Mouse (Mus musculus): ENCODE measurements at regions not wholly inside any gene's neighbourhood (a gene's known extent, or its start where the extent isn't known, plus 50 kb on each side); places are given as distances from the start of the nearest gene placed in this dataset.

DNA sequence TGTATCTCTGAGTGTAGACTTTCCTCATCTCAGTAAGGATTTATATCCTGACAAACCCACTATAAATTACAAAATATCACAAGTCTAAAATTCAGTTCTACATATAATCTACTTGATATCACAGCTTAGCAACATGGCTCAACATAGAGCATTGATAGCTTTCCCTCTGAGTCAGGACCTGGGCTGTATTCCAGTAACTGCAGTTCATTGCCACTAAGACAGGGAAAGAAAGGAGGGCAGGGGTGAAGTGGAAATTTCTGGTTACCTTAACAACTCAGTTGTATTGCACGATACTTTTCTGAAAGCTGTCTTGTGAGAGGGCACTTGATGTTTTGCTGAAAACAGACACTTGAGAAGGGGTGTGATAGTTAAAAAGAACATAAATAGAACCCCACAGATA, 635.0 kb downstream of the Utrn start:
- no peak for DNase-seq (ENCODE audit: low spot score)

DNA sequence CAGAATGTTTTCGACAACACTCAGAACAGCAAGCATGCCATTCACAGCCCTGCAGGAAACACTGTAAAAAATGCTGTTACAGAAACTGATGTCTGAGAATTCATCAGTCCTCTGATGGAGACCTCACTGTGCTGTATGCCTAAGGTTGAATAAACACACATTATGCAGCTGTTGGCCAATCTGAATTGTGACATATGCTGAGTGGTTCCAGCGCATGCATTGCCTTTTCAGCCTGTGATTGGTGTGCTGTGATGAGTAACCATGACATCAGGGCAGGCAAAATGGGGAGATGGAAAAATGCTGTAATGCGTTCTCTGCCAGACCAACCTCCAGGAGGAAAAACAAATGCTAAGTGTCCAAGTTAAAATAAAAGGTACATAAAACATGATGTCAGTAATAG, 620.3 kb downstream of the Utrn start:
- DNase-seq (ENCODE audit: low spot score) = no peak

DNA sequence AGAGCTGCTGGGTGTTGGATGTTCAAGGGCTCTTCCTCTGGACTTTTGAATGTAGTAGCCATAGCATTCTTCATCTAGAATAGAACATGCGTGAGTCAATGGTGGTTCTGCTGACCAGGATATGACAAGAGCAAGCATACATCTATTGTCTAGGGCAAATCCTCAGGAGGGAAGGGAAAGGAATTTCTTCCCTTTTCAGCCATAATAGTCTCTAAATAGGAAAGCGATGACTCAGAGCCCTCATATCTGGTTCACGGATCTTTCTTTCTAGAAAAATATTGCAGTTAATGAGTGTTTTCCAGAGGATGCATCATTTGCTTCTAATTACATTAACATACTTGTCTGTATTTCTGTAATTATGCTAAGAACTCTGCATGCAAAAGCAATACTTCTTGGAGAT, 615.9 kb downstream of the Utrn start:
- no peak for DNase-seq (ENCODE audit: low spot score)

DNA sequence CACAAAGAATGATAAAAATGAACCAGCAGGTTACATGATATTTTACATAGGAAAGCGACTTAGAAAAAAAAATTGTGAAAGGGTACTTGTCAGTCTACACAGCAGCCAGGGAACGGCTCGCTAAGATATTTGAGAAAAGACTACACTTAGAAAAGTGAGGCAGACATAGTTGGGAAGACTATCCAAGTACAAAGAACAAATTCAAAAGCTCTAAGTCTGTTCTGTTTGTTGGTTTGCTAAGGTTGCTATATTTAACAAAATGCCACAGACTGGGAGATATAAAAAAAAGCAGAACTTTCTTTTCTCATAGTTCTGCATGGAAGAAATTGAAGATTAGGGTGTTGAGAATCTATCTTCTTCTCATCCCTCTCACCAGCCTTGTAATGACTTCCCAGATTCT, 583.5 kb downstream of the Utrn start:
- no peak for DNase-seq (ENCODE audit: low spot score)

DNA sequence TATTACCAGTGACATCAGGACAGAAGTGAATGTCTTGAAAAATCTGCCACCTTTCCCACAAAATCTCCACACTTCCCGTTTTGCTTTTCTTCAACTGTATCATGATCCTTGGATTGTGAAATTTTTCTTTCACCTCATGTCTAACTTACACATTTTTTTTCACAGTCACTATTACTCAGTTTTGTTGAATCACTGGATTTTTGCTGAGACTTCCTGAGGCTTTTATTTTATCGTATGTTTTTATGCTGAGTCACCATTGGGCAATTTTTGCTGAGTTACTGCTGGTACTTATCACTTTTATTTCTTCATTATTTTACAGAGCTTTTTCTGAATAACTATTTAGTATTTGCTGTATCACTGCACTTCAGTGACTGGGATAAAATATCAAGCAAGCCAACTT, 570.3 kb downstream of the Utrn start:
- DNase-seq (ENCODE audit: low spot score) = no peak

DNA sequence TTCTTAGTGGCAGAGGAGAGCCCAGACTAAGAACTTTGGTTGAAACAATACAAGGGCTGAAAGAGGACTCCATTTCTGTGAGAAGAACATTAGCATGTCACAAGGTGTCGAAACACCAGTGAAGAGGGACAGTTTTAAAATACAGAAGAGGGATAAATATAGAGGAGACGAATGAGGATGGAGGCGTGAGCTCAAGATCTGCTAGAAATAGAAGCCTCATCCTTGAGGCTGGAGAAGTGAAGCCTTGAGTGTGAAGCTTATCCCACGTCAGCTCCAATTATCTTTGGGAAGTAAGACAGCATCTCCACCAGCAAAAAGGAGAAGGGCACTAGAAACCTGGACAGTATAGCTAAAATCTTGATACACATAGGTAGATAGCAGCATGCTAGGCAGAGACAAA, 566.8 kb downstream of the Utrn start:
- no peak for DNase-seq (ENCODE audit: low spot score)

DNA sequence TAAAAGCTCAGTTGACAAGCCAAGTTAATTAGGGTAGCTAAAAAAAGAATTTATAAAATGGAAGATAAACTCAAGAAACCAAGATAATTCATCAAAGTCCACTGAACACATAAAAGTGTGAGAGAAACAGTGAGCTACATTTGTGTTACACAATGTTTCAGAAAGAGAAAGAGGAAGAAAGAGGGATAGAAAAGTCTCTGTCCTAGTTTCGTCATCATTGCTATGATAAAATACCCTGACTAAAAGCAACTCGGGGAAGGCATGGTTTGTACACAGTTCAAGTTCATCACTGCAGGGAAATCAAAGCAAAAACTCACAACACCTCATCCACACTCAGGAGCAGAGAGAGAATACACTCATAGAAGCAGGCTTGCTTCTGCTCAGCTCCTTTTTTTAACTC, 548.9 kb downstream of the Utrn start:
- no peak for DNase-seq (ENCODE audit: low spot score)
